Mouse (Mus musculus): ENCODE results near the gene Irf4. TPM values are rescaled to one million over a fixed set of nuclear protein-coding genes. Genes with fewer than 3 reads are reported as not detected.

The Irf4 gene
- polyA plus RNA-seq, 1 experiment, result 0.26 TPM

GRCm38 (mm10) chr13:30738310-30738840 is 10.7 kb upstream of the Irf4 start:
- H3K27ac ChIP-seq (ENCODE audit: control insufficient read depth, insufficient read depth, low read depth, low read length), result no peak overlapping the region
- H3K4me3 ChIP-seq (ENCODE audit: control insufficient read depth, low read depth, low read length), result no peak overlapping the region
- H3K27me3 ChIP-seq (ENCODE audit: control insufficient read depth, insufficient read depth, low read length), result no peaks in the 10 kb centered on the region
- H3K4me1 ChIP-seq (ENCODE audit: control insufficient read depth, insufficient read depth, low read length), result no peaks in the 10 kb centered on the region
- no peaks in the 10 kb centered on the region for H3K36me3 ChIP-seq (ENCODE audit: control insufficient read depth, insufficient read depth, low read length)
- TF ChIP-seq POLR2A (IDR thresholded peaks at IDR 0.05; ENCODE audit: control insufficient read depth, low read depth, low read length) (no peak), CTCF (IDR thresholded peaks at IDR 0.05; ENCODE audit: control insufficient read depth, insufficient read depth, insufficient replicate concordance, low read depth, low read length) (no peak)

- no peaks in the 10 kb centered on the region for H3K36me3 ChIP-seq (ENCODE audit: control insufficient read depth, insufficient read depth, low read length)
- TF ChIP-seq POLR2A (IDR thresholded peaks at IDR 0.05; ENCODE audit: control insufficient read depth, low read depth, low read length) (no peak), CTCF (IDR thresholded peaks at IDR 0.05; ENCODE audit: control insufficient read depth, insufficient read depth, insufficient replicate concordance, low read depth, low read length) (no peak)
- no peaks in the 10 kb centered on the region for H3K4me1 ChIP-seq (ENCODE audit: control insufficient read depth, insufficient read depth, low read length)
- H3K4me3 ChIP-seq (ENCODE audit: control insufficient read depth, low read depth, low read length), result no peak overlapping the region
- no peak overlapping the region for H3K27ac ChIP-seq (ENCODE audit: control insufficient read depth, insufficient read depth, low read depth, low read length)
- H3K27me3 ChIP-seq (ENCODE audit: control insufficient read depth, insufficient read depth, low read length), result no peaks in the 10 kb centered on the region
Measured at GRCm38 (mm10) chr13:30741172-30741571, 7.9 kb upstream of the Irf4 start.

GRCm38 (mm10) chr13:30742411-30742970 is 6.5 kb upstream of the Irf4 start:
- Histone ChIP-seq H3K27me3 (ENCODE audit: control insufficient read depth, insufficient read depth, low read length) (no peaks in the 10 kb centered on the region), H3K36me3 (ENCODE audit: control insufficient read depth, insufficient read depth, low read length) (no peaks in the 10 kb centered on the region), H3K27ac (ENCODE audit: control insufficient read depth, insufficient read depth, low read depth, low read length) (no peak overlapping the region), H3K4me3 (ENCODE audit: control insufficient read depth, low read depth, low read length) (no peak overlapping the region), H3K4me1 (ENCODE audit: control insufficient read depth, insufficient read depth, low read length) (no peaks in the 10 kb centered on the region)
- TF ChIP-seq CTCF (IDR thresholded peaks at IDR 0.05; ENCODE audit: control insufficient read depth, insufficient read depth, insufficient replicate concordance, low read depth, low read length) (no peak), POLR2A (IDR thresholded peaks at IDR 0.05; ENCODE audit: control insufficient read depth, low read depth, low read length) (no peak)

GRCm38 (mm10) chr13:30745121-30745520 is 3.9 kb upstream of the Irf4 start:
- TF ChIP-seq CTCF (IDR thresholded peaks at IDR 0.05; ENCODE audit: control insufficient read depth, insufficient read depth, insufficient replicate concordance, low read depth, low read length) (no peak), POLR2A (IDR thresholded peaks at IDR 0.05; ENCODE audit: control insufficient read depth, low read depth, low read length) (no peak)
- no peak overlapping the region for H3K27ac ChIP-seq (ENCODE audit: control insufficient read depth, insufficient read depth, low read depth, low read length)
- H3K4me3 ChIP-seq (ENCODE audit: control insufficient read depth, low read depth, low read length), result no peak overlapping the region
- peaks cover 13% of the 10 kb centered on the region for H3K4me1 ChIP-seq (ENCODE audit: control insufficient read depth, insufficient read depth, low read length)
- peaks cover 2% of the 10 kb centered on the region; the same call in 1 of the 2 replicates for H3K27me3 ChIP-seq (ENCODE audit: control insufficient read depth, insufficient read depth, low read length)
- no peaks in the 10 kb centered on the region for H3K36me3 ChIP-seq (ENCODE audit: control insufficient read depth, insufficient read depth, low read length)

- H3K4me3 ChIP-seq (ENCODE audit: control insufficient read depth, low read depth, low read length), result no peak overlapping the region
- H3K27ac ChIP-seq (ENCODE audit: control insufficient read depth, insufficient read depth, low read depth, low read length), result no peak overlapping the region
- no peak for TF ChIP-seq CTCF (IDR thresholded peaks at IDR 0.05; ENCODE audit: control insufficient read depth, insufficient read depth, insufficient replicate concordance, low read depth, low read length)
- no peak for TF ChIP-seq POLR2A (IDR thresholded peaks at IDR 0.05; ENCODE audit: control insufficient read depth, low read depth, low read length)
- peaks cover 13% of the 10 kb centered on the region for H3K4me1 ChIP-seq (ENCODE audit: control insufficient read depth, insufficient read depth, low read length)
- no peaks in the 10 kb centered on the region for H3K36me3 ChIP-seq (ENCODE audit: control insufficient read depth, insufficient read depth, low read length)
- peaks cover 2% of the 10 kb centered on the region; the same call in 1 of the 2 replicates for H3K27me3 ChIP-seq (ENCODE audit: control insufficient read depth, insufficient read depth, low read length)
Measured at GRCm38 (mm10) chr13:30747068-30747467, 2.0 kb upstream of the Irf4 start.

GRCm38 (mm10) chr13:30747504-30747903 is 1.5 kb upstream of the Irf4 start:
- Histone ChIP-seq H3K27me3 (ENCODE audit: control insufficient read depth, insufficient read depth, low read length) (peaks cover 2% of the 10 kb centered on the region; the same call in 1 of the 2 replicates), H3K36me3 (ENCODE audit: control insufficient read depth, insufficient read depth, low read length) (no peaks in the 10 kb centered on the region), H3K4me3 (ENCODE audit: control insufficient read depth, low read depth, low read length) (no peak overlapping the region), H3K4me1 (ENCODE audit: control insufficient read depth, insufficient read depth, low read length) (peaks cover 13% of the 10 kb centered on the region), H3K27ac (ENCODE audit: control insufficient read depth, insufficient read depth, low read depth, low read length) (no peak overlapping the region)
- TF ChIP-seq CTCF (IDR thresholded peaks at IDR 0.05; ENCODE audit: control insufficient read depth, insufficient read depth, insufficient replicate concordance, low read depth, low read length) (no peak), POLR2A (IDR thresholded peaks at IDR 0.05; ENCODE audit: control insufficient read depth, low read depth, low read length) (no peak)

GRCm38 (mm10) chr13:30748321-30748720 is 705 bp upstream of the Irf4 start:
- peaks cover 13% of the 10 kb centered on the region for H3K4me1 ChIP-seq (ENCODE audit: control insufficient read depth, insufficient read depth, low read length)
- TF ChIP-seq POLR2A (IDR thresholded peaks at IDR 0.05; ENCODE audit: control insufficient read depth, low read depth, low read length) (no peak), CTCF (IDR thresholded peaks at IDR 0.05; ENCODE audit: control insufficient read depth, insufficient read depth, insufficient replicate concordance, low read depth, low read length) (no peak)
- no peaks in the 10 kb centered on the region for H3K36me3 ChIP-seq (ENCODE audit: control insufficient read depth, insufficient read depth, low read length)

More at GRCm38 (mm10) chr13:30748321-30748720, 705 bp upstream of the Irf4 start:
- Histone ChIP-seq H3K4me3 (ENCODE audit: control insufficient read depth, low read depth, low read length) (no peak overlapping the region), H3K27ac (ENCODE audit: control insufficient read depth, insufficient read depth, low read depth, low read length) (no peak overlapping the region), H3K27me3 (ENCODE audit: control insufficient read depth, insufficient read depth, low read length) (peaks cover 2% of the 10 kb centered on the region; the same call in 1 of the 2 replicates)
